Mouse (Mus musculus) inflammation-experienced regulatory T-cells, adult 6 months (primary cell): ENCODE data around the gene Slc25a3. TPM values are rescaled to one million over a fixed set of nuclear protein-coding genes. Genes with fewer than 3 reads are reported as not detected.

Experiments used
- ATAC-seq: one replicate; pipeline ENCODE4 v1.8.0; 2017
- polyA plus RNA-seq, 3 experiments: library from polyadenylated mRNA; unstranded; fragments of 100-300 nt; shearing (Covaris generic); gene quantifications; one replicate each; pipeline ENCODE4 v1.2.1; 2017

Gene Slc25a3
- polyA plus RNA-seq, 3 experiments from 2014 or later, result 227 to 247 (median 243) TPM

GRCm38 (mm10) chr10:91142654-91143191 is 18.9 kb upstream of the Slc25a3 start:
- ATAC-seq, result no peak

GRCm38 (mm10) chr10:91141564-91141963 is 17.7 kb upstream of the Slc25a3 start:
- peak; percentile 82 for ATAC-seq

GRCm38 (mm10) chr10:91139148-91139766 is 15.4 kb upstream of the Slc25a3 start:
- ATAC-seq, result no peak

- ATAC-seq, result peak; percentile 53
Observed at GRCm38 (mm10) chr10:91138317-91138716, 14.5 kb upstream of the Slc25a3 start.

- ATAC-seq, result no peak
Observed at GRCm38 (mm10) chr10:91137400-91137799, 13.5 kb upstream of the Slc25a3 start.

GRCm38 (mm10) chr10:91135302-91135972 is 11.6 kb upstream of the Slc25a3 start:
- ATAC-seq, result no peak

GRCm38 (mm10) chr10:91131565-91131964 is 7.7 kb upstream of the Slc25a3 start:
- no peak for ATAC-seq

GRCm38 (mm10) chr10:91130792-91131191 is 6.9 kb upstream of the Slc25a3 start:
- no peak for ATAC-seq

GRCm38 (mm10) chr10:91128551-91129160 is 4.8 kb upstream of the Slc25a3 start:
- ATAC-seq, result no peak

GRCm38 (mm10) chr10:91127395-91127794 is 3.5 kb upstream of the Slc25a3 start:
- ATAC-seq, result no peak

- no peak for ATAC-seq
Observed at GRCm38 (mm10) chr10:91126618-91127355, 2.9 kb upstream of the Slc25a3 start.

- peak; percentile 34 for ATAC-seq
Observed at GRCm38 (mm10) chr10:91123281-91123827, 505 bp downstream of the Slc25a3 start.

- ATAC-seq, result no peak
Observed at GRCm38 (mm10) chr10:91122646-91123045, 1.2 kb downstream of the Slc25a3 start.

GRCm38 (mm10) chr10:91116958-91117357 is 6.9 kb downstream of the Slc25a3 start:
- ATAC-seq, result no peak

- no peak for ATAC-seq
Observed at GRCm38 (mm10) chr10:91109841-91110240, 14.0 kb downstream of the Slc25a3 start.

GRCm38 (mm10) chr10:91105981-91106380 is 17.9 kb downstream of the Slc25a3 start:
- ATAC-seq, result no peak

GRCm38 (mm10) chr10:91102799-91103590 is 20.9 kb downstream of the Slc25a3 start:
- no peak for ATAC-seq

- ATAC-seq, result no peak
Observed at GRCm38 (mm10) chr10:91101936-91102335, 21.9 kb downstream of the Slc25a3 start.

- no peak for ATAC-seq
Observed at GRCm38 (mm10) chr10:91100101-91100500, 23.8 kb downstream of the Slc25a3 start.

GRCm38 (mm10) chr10:91098056-91098455 is 25.8 kb downstream of the Slc25a3 start:
- ATAC-seq, result no peak

- no peak for ATAC-seq
Observed at GRCm38 (mm10) chr10:91094251-91095104, 29.4 kb downstream of the Slc25a3 start.
